Mouse (Mus musculus): Measurements from ENCODE around the gene Ankrd34b. TPM values are rescaled to one million over a fixed set of nuclear protein-coding genes. Genes with fewer than 3 reads are reported as not detected.

Ankrd34b gene
- total RNA-seq, 2 experiments from 2014 or later = 20.5 to 20.7 TPM

DNA sequence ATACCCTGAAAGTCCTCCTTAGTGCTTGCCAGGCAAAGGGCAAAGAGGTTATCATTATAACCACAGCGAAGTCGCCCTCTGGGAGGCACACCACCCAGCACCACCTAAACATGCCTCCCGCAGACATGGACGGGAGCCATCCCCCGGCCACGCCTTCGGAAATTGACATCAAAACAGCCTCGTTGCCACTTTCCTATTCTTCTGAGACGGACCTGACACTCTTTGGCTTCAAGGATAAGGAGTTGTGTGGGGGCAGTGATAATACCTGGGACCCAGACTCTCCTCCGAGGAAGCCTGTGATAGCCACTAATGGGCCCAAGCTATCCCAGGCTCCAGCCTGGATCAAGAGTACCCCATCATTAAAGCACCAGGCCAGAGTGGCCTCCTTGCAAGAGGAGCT is 13.0 kb downstream of the Ankrd34b start:
- no peak overlapping the region for H3K4me3 ChIP-seq
- DNase-seq (ENCODE audit: extremely low spot score in 1 of 2, low spot score in 2 of 2) = no peak
- no peak for TF ChIP-seq CTCF (IDR thresholded peaks at IDR 0.05)
- intact Hi-C loops (cut with DNase I) = no loop called here
- H3K27ac ChIP-seq = no peak overlapping the region

DNA sequence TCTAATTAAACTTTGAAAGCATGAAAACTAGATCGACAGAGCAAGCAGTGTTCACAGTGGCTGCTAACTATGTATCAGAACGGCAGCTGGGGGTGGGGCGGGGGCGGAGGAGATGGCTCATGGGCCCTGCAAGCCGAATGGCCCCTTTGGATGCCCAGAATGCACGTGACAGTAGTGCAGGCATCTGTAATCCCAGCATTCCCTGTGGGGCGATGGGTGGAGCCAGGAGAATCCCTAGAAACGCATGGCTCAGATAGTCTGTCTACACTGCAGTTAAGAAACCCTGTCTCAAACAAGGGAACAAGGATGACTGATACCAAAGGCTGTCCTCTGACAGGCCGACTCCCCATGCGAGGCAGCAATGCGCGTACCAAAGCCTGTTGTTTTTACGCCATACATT is 14.6 kb downstream of the Ankrd34b start:
- no peak overlapping the region for H3K27ac ChIP-seq
- intact Hi-C loops (cut with DNase I) = no loop called here
- H3K4me3 ChIP-seq = no peak overlapping the region
- no peak for TF ChIP-seq CTCF (IDR thresholded peaks at IDR 0.05)
- no peak for DNase-seq (ENCODE audit: extremely low spot score in 1 of 2, low spot score in 2 of 2)

DNA sequence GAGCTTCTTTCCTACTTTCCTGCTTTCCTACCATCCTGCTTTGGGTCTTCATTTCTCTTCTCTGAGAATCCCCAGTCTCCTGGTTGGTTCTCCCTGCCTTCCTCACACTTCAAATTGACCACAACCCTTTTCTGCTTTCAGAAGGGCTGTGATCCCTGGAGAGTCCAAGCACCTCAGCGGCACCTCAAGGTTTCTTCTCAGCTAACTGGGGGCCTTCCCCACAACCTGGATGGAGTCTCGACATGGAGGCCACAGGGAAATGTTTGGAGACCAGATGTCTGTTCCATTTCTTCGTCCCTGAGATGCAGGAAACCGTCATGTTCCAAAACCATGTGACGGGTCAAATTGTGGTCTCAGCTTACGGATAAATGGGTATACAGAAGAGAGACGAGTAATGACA is 21.2 kb downstream of the Ankrd34b start:
- no peak for TF ChIP-seq CTCF (IDR thresholded peaks at IDR 0.05)
- Histone ChIP-seq H3K4me3 (no peak overlapping the region), H3K27ac (no peak overlapping the region)
- no peak for DNase-seq (ENCODE audit: extremely low spot score in 1 of 2, low spot score in 2 of 2)
- intact Hi-C loops (cut with DNase I) = no loop called here

DNA sequence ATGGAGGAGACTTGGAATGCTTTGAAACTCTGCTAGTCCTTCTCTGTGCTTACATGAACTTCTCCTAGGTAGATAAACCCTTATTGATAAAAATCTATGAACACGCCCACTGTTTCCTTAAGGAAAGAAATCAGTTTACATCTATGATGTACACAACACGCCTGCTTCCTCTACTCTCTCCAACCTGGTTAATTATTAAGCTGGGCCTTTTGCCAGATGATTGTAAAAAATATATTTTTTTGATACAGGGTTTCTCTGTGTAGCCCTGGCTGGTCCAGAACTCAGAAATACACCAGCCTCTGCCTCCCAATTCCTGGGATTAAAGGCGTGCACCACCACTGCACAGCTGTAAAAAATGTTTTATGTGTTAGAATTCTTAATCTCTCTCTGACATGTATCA is 39.0 kb downstream of the Ankrd34b start:
- Histone ChIP-seq H3K27ac (no peak overlapping the region), H3K4me3 (no peak overlapping the region)
- DNase-seq (ENCODE audit: extremely low spot score in 1 of 2, low spot score in 2 of 2) = no peak
- intact Hi-C loops (cut with DNase I) = no loop called here
- TF ChIP-seq CTCF (IDR thresholded peaks at IDR 0.05) = no peak

DNA sequence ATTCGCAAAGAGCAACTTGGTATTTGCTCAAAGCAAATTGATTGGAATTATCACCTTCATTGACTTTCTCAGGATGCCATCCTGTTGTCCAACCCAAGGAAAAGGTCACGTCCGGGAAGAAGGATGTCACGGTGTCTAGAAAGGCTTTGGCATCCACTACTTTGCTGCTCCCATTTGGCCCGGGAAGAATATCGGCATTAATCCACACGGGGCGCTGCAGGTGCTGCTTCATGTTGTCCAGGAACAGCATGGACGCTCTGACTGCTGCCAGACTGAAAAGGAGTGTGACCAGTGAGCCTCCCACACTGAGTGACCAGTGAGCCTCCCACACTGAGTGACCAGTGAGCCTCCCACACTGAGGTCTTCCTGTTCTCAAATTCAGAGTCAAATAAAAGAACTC is 42.2 kb downstream of the Ankrd34b start:
- no peak for TF ChIP-seq CTCF (IDR thresholded peaks at IDR 0.05)
- no peak for DNase-seq (ENCODE audit: extremely low spot score in 1 of 2, low spot score in 2 of 2)
- intact Hi-C loops (cut with DNase I) = no loop called here
- Histone ChIP-seq H3K4me3 (no peak overlapping the region), H3K27ac (no peak overlapping the region)

DNA sequence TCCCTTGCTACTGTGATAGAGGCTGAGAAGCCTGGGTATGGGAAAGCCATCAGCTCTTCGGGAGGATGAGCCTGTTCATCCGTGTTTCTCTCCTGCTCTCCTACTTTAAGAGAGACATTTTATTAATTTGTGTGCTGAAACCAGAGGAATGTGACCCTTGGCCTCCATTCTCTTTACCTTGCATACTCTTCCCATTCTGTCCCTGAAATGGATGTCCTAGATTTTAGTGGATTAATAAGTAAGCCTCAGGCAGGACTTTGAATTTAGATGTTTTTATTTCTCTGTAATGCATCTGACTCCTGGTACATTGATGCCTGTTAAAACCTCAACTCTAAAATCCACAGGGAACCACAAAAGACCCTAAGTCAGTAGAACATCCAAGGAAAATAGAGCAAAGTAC is 43.7 kb downstream of the Ankrd34b start:
- no peak overlapping the region for H3K27ac ChIP-seq
- intact Hi-C loops (cut with DNase I) = no loop called here
- no peak for TF ChIP-seq CTCF (IDR thresholded peaks at IDR 0.05)
- no peak overlapping the region for H3K4me3 ChIP-seq
- DNase-seq (ENCODE audit: extremely low spot score in 1 of 2, low spot score in 2 of 2) = no peak

DNA sequence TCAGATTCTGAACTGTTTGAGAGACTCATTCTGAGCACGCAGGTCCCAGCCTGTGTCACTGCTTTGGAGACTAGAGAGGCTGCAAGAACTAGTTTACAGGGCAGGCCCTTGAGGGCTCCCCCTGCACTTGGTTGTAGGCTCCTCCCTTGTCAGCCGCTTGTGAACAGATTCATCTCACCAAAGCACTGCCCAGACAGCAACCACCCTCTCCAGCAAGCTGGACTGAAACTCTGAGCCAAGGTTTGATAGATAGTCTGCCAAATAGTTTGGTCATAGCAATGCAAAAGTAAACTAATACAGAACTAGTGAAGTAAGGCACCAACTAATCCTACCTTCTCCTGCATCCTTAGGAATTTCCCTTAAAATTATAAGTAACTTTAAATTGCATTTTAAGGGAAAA is 44.5 kb downstream of the Ankrd34b start:
- H3K27ac ChIP-seq = no peak overlapping the region
- no peak for DNase-seq (ENCODE audit: extremely low spot score in 1 of 2, low spot score in 2 of 2)
- intact Hi-C loops (cut with DNase I) = no loop called here
- TF ChIP-seq CTCF (IDR thresholded peaks at IDR 0.05) = no peak
- no peak overlapping the region for H3K4me3 ChIP-seq

DNA sequence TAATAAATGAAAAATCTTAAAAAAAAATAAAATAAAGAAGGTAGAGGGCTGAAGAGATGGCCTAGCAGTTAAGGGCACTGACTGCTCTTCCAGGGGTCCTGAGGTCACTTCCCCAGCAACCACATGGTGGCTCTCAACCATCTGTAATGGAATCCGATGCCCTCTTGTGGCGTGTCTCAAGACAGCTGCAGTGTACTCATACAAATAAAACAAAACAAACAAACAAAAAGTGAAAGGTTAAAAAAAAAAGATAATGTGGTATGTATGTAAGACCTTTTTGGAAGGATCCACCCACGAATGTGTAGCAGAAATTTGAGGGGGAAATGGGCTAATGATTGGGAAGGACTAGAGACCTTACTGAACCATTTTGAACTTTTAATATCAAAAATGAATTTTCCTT is 57.7 kb downstream of the Ankrd34b start:
- H3K4me3 ChIP-seq = peak overlapping the region; percentile 54
- TF ChIP-seq CTCF (IDR thresholded peaks at IDR 0.05) = peak; percentile 67
- intact Hi-C loops (cut with DNase I) = loop anchor here (5.0 kb wide), 1 partner anchor 571 kb away; no protein-coding TSS in a partner anchor
- H3K27ac ChIP-seq = peak overlapping the region; percentile 81
- peak in 1 of 2 experiments; percentile 48 for DNase-seq (ENCODE audit: extremely low spot score in 1 of 2, low spot score in 2 of 2)

DNA sequence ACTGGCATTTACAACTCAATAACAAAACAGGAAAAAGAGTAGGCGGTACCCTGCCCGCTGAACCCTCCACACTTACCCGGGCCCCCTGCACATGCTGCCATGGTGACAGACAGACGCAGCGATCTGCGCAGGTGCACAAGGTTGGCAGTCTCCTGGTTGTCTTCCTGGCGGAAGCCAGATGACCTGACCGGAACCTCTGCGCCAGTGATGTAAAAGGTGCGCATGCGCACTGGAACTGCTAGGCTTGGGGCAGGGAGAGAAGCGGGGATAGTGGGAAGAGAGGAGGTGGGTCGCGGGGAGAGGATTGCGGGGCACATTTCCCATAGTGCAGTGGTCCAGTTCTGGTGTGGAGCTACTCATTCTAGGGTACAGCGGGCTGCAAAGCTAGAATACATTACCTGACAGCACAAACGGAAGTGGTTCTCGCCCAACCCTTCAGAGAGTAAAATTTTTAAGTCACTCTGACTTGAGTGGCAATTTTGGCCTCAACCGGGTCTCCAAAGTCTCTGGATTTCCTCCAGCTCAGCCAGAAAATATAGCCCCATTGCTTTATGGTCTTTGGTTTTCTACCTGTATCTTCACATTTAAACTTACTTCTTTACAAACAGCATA is 58.3 kb downstream of the Ankrd34b start, which contains the start of gene Fam151b:
Gene Fam151b, minus strand, starts transcription at position 164 of the 612 bp plus-strand sequence.
- no peak for TF ChIP-seq CTCF (IDR thresholded peaks at IDR 0.05)
- intact Hi-C loops (cut with DNase I) = loop anchor here (2.0 to 5.0 kb wide), 2 partner anchors 129 to 572 kb away; partner anchors contain the start of genes Dhfr and Msh3
- Histone ChIP-seq H3K4me3 (peak within 1 kb of the TSS; percentile 54), H3K27ac (peak within 1 kb of the TSS; percentile 81)
- DNase-seq (ENCODE audit: extremely low spot score in 1 of 2, low spot score in 2 of 2) = peak; percentile 87 to 89

DNA sequence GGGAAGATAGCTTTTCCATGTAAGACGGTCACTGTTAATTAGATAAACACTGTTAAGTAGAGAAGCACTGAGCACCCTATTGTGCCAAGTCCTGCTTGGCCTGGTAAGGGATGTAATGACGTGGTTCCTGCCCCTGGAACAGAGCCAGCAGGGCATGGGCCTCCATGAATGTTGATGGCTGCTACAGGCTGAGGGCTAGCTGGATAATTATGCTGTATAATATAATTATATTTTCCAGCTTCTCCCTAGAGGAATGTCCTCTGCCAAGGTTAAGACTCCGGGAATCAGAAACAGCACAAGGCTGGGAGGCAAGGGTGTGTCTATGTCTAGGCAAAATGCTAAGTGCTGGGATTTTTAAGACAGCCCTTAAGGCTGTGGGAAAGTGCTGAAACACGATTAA is 65.1 kb downstream of the Ankrd34b start:
- Histone ChIP-seq H3K27ac (no peak overlapping the region), H3K4me3 (no peak overlapping the region)
- DNase-seq (ENCODE audit: extremely low spot score in 1 of 2, low spot score in 2 of 2) = no peak
- intact Hi-C loops (cut with DNase I) = no loop called here
- TF ChIP-seq CTCF (IDR thresholded peaks at IDR 0.05) = no peak

Other genes with a start within 250 kb of the Ankrd34b start
- gene Gm20379, start 119.9 kb upstream of the Ankrd34b start, total RNA-seq (2021) = not detected
- 1 to 10 TPM; 1.4 TPM for gene Dhfr, start 71.2 kb upstream of the Ankrd34b start, total RNA-seq (2021)
- gene Msh3, start 70.9 kb upstream of the Ankrd34b start, total RNA-seq (2021) = 10 to 100 TPM; 24.2 to 25.8 TPM
- 10 to 100 TPM; 10.4 to 10.7 TPM for gene Fam151b, start 58.1 kb downstream of the Ankrd34b start, total RNA-seq (2021)
- gene Zfyve16, start 105.0 kb downstream of the Ankrd34b start, total RNA-seq (2021) = 10 to 100 TPM; 16.7 to 18.4 TPM
- not detected for gene Spz1, start 150.3 kb downstream of the Ankrd34b start, total RNA-seq (2021)
- gene Serinc5, start 185.2 kb downstream of the Ankrd34b start, total RNA-seq (2021) = 10 to 100 TPM; 62.3 to 62.4 TPM